Comparison of ENCODE assay signal across 11 mouse cellular contexts in the genomic region with DNA sequence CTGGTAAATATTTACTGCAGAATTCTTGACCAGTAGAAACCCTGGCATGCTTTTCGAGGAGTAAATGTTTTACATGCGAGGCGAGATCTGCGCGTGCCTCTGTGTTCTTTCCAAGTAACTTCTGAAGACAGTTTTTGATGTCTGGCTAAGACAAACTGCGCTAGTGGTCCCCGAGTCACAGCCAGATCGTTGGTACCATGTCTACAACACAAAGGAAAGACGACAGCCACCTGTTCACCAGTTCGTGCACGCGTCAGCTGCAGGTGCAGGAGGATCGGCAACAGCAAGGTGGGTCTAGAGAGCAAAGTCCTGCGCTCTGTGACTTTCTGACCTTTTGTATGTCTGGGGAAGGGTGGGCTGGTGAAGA. TPM values are rescaled to one million over a fixed set of nuclear protein-coding genes. Genes with fewer than 3 reads are reported as not detected.
DNase-seq lines count a peak whose midpoint lies in the region; ATAC-seq and TF ChIP-seq lines count a peak whose summit lies in the region.
"Had no signal": no experiment of that assay in that cellular context is flagged by ENCODE, and none has a peak within 500 bp of the region (broad histone marks: within the 10 kb centered on the region; RNA-seq: fewer than 3 reads in every experiment).

No protein-coding gene starts in this region.

- WGBS in heart, embryonic 12.5 days, result 77% methylated on average over 14 of the region's 14 CpGs
- 67% methylated on average over 14 of the region's 14 CpGs for WGBS in hindbrain, postnatal 0 days
- WGBS in liver, embryonic 13.5 days (ENCODE audit: insufficient replicate concordance), result 64% methylated on average over 14 of the region's 14 CpGs

- DNase-seq in heart, adult 18-20 months, result no peak
- peak; percentile 13 for DNase-seq in R1 (ENCODE audit: low read depth, low spot score)
- peak; percentile 3 for DNase-seq in hindbrain, postnatal 0 days (ENCODE audit: low spot score)
- no peak for DNase-seq in liver, embryonic 13.5 days
- no peak for DNase-seq in right cerebral cortex, postnatal 25 days
- no peak for DNase-seq in adrenal gland, adult 18-20 months (ENCODE audit: low spot score in 2 of 2)
- no peak for DNase-seq in adrenal gland, postnatal 4 days (ENCODE audit: low spot score in 2 of 2)
- DNase-seq: heart, adult 2 months had no signal

- no peaks in the 10 kb centered on the region for H3K36me3 ChIP-seq in heart, embryonic 12.5 days
- no peaks in the 10 kb centered on the region for H3K36me3 ChIP-seq in hindbrain, postnatal 0 days (ENCODE audit: insufficient read depth, low read length)
- H3K36me3 ChIP-seq in liver, embryonic 13.5 days, result no peaks in the 10 kb centered on the region
- H3K36me3 ChIP-seq: G1E; limb, embryonic 13.5 days had no signal

- no peak overlapping the region for H3K27ac ChIP-seq in heart, embryonic 12.5 days (ENCODE audit: poor library complexity, severe bottlenecking)
- peak overlapping the region; percentile 56 for H3K27ac ChIP-seq in hindbrain, postnatal 0 days
- no peak overlapping the region for H3K27ac ChIP-seq in liver, embryonic 13.5 days
- H3K27ac ChIP-seq: heart, adult 2 months; limb, embryonic 13.5 days had no signal

- no peak for ATAC-seq in heart, embryonic 12.5 days (ENCODE audit: insufficient number of reproducible peaks, low FRiP score)
- ATAC-seq in hindbrain, postnatal 0 days, result no peak
- ATAC-seq in liver, embryonic 13.5 days (ENCODE audit: low read depth), result no peak

- H3K27me3 ChIP-seq in heart, embryonic 12.5 days (replicated peaks), result no peaks in the 10 kb centered on the region
- no peaks in the 10 kb centered on the region for H3K27me3 ChIP-seq in hindbrain, postnatal 0 days (ENCODE audit: insufficient read depth, low read length)
- H3K27me3 ChIP-seq in liver, embryonic 13.5 days, result no peaks in the 10 kb centered on the region
- H3K27me3 ChIP-seq: limb, embryonic 13.5 days had no signal

- peak overlapping the region; percentile 25; the same call in 1 of the 2 replicates for H3K4me2 ChIP-seq in heart, embryonic 12.5 days
- peak overlapping the region; percentile 56 for H3K4me2 ChIP-seq in hindbrain, postnatal 0 days (ENCODE audit: low read depth, low read length)
- peak overlapping the region; percentile 43 for H3K4me2 ChIP-seq in liver, embryonic 13.5 days

- no peak for TF ChIP-seq CTCF in hindbrain, postnatal 0 days (IDR thresholded peaks at IDR 0.05; ENCODE audit: low read depth)

- no peak overlapping the region for H3K9ac ChIP-seq in heart, embryonic 12.5 days
- H3K9ac ChIP-seq in hindbrain, postnatal 0 days (replicated peaks; ENCODE audit: low read length), result peak overlapping the region; percentile 41; the same call in 1 of the 2 replicates
- H3K9ac ChIP-seq in liver, embryonic 13.5 days, result no peak overlapping the region
- H3K9ac ChIP-seq: limb, embryonic 13.5 days had no signal

- H3K4me3 ChIP-seq in heart, embryonic 12.5 days, result no peak overlapping the region
- peak overlapping the region; percentile 27 for H3K4me3 ChIP-seq in hindbrain, postnatal 0 days (ENCODE audit: low read length)
- H3K4me3 ChIP-seq in liver, embryonic 13.5 days (replicated peaks), result peak overlapping the region; percentile 27
- H3K4me3 ChIP-seq: heart, adult 2 months had no signal

- no peaks in the 10 kb centered on the region for H3K9me3 ChIP-seq in heart, embryonic 12.5 days (replicated peaks)
- H3K9me3 ChIP-seq in hindbrain, postnatal 0 days (ENCODE audit: low read length), result no peaks in the 10 kb centered on the region
- H3K9me3 ChIP-seq in liver, embryonic 13.5 days (replicated peaks), result no peaks in the 10 kb centered on the region
- H3K9me3 ChIP-seq: G1E; limb, embryonic 13.5 days had no signal

- no peaks in the 10 kb centered on the region for H3K4me1 ChIP-seq in heart, embryonic 12.5 days (replicated peaks)
- no peaks in the 10 kb centered on the region for H3K4me1 ChIP-seq in hindbrain, postnatal 0 days (ENCODE audit: insufficient read depth, low read length)
- H3K4me1 ChIP-seq in liver, embryonic 13.5 days (replicated peaks), result no peaks in the 10 kb centered on the region

RNA-seq across cellular contexts. Expression of a gene that starts 0.5 kb away (rescaled TPM):
- polyA plus RNA-seq in heart, embryonic 12.5 days (2016; fragmentation: Nextera tagmentation; extraction: Ambion mirVana), result 0.36 and 0.63 TPM in 2 replicates
- not detected for total RNA-seq in heart, adult 18-20 months (2021)
- 14.3 and 16.2 TPM in 2 replicates for total RNA-seq in hindbrain, postnatal 0 days (2014; rRNA removed)
- 17.9 and 18.4 TPM in 2 replicates for polyA plus RNA-seq in hindbrain, postnatal 0 days (2015; fragmentation: Nextera tagmentation; extraction: Ambion mirVana)
- polyA plus RNA-seq in liver, embryonic 13.5 days (2015; fragmentation: Nextera tagmentation; extraction: Ambion mirVana), result 0.28 and 0.29 TPM in 2 replicates
- not detected for total RNA-seq in adrenal gland, adult 18-20 months (2021)
- under 1 TPM; 0.20 to 0.78 TPM for total RNA-seq in adrenal gland, postnatal 4 days (2021)
- total RNA-seq: heart, adult 2 months had no signal
- polyA plus RNA-seq: G1E had no signal

Comparison
In these comparisons a context has a peak if more than half of its experiments do, and no peak if none do; other contexts are left out.
1. DNase-seq: peak in R1 (single experiment) and hindbrain, postnatal 0 days (single experiment); none in heart, adult 18-20 months (0 of 2), liver, embryonic 13.5 days (single experiment), right cerebral cortex, postnatal 25 days (single experiment), adrenal gland, adult 18-20 months (0 of 2) and adrenal gland, postnatal 4 days (0 of 2).
2. Peak in every context shown above with its lines, with median percentiles within 50 percentile points of each other: H3K4me2 ChIP-seq.